Mouse (Mus musculus) urinary bladder, adult 2 months (tissue): ENCODE data around the gene Cstf2t. TPM values are rescaled to one million over a fixed set of nuclear protein-coding genes. Genes with fewer than 3 reads are reported as not detected.

Experiments used
- DNase-seq: peaks from one replicate; pipeline ENCODE4 v3.0.0; 2022; ENCODE audit warnings: low spot score
- polyA plus RNA-seq: library from polyadenylated mRNA; depleted of rRNA; stranded (reverse); fragments of >200 nt; gene quantifications from 2 replicates; pipeline ENCODE4 v1.2.3, GENCODE M21; 2012; rRNA removed

The Cstf2t gene
- polyA plus RNA-seq, result 19.5 and 20.9 TPM in 2 replicates

DNA sequence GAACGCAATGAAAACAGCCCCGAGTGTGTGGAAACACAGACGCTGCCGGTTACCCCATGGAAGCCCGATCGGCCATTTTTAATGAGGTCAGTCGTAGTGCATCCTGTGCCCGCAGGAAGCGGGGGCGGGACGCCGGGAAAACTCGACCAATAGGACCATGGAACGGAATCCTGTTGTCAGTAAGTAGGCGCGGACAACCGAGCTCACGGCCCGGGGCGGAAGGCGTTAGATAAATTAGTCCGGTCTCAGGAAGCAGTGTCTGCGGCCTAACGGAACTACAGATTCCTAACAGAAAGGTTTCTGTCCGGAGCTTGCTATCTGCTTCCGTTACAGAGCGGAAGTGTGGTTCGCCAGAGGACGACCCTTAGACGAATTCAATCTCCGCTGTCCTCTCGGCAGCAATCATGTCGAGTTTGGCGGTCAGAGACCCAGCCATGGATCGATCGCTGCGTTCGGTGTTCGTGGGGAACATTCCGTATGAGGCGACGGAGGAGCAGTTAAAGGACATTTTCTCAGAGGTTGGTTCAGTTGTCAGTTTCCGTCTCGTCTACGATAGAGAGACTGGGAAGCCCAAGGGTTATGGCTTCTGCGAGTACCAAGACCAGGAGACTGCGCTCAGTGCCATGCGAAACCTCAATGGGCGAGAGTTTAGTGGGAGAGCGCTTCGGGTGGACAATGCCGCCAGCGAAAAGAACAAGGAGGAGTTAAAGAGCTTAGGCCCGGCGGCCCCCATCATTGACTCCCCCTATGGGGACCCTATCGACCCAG lies at the start of gene Cstf2t:
Gene Cstf2t (plus strand): TSS at position 176 of the 768 bp plus-strand sequence.
- DNase-seq, result peak; percentile 93

DNA sequence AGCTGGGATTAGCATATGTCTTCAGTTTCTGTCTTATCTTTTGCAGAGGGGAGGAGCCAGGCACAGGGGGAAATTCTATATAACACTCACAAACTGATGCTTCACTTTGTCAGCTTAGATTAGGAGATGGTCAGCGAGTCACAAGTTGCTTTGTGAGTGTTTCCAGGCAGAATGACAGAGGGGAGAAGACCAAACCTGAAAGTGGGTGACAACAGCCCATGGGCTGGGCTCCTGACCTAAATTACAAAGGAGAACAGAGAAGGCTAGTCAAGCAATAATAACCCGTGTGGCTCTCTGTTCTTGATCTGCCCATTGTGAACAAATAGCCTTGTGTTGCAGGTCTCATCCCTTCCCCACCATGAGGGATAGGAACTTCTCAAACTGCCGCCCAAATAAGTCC lies 43.7 kb upstream of the Cstf2t start:
- no peak for DNase-seq

DNA sequence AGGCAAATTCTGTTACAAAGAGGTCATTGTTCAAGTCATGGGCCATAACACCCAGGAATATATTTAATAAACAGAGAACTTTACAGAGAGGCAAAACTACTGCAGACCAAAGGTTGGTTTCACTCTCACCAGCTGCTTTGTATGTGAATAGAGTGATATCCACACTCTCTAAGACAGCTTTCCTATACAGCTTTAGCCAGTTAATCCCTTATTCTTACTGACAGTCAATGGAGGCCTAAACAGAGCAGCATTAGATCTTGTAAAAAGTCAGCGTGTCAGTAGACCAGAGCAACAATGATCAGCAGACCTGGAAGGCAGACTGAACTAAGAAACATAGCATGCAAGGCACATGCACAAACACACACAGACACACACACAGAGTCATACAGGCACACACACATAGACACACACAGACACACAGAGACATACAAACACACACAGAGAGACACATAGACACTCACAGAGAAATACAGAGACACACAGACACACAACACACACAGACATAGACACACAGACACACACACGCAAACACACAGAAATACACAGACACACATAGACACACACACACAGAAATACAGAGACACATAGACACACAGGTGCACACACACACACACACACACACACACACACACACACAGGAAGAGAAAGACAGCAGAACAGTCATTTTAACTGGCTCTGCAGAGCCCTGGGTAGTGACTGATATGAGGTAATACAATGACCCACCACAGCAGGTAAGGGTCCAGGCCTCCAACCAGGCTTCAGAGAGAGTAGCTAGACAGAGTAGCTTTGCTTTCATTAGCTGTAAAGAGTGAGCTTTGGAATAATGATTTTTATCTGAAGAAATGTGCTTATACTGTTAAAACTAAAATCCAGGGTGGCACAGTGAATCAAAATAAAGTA lies 41.4 kb upstream of the Cstf2t start:
- no peak for DNase-seq

GRCm38 (mm10) chr19:31046601-31047000 lies 36.0 kb upstream of the Cstf2t start:
- no peak for DNase-seq

- DNase-seq, result no peak
Observed at GRCm38 (mm10) chr19:31064740-31065139, 17.9 kb upstream of the Cstf2t start.

DNA sequence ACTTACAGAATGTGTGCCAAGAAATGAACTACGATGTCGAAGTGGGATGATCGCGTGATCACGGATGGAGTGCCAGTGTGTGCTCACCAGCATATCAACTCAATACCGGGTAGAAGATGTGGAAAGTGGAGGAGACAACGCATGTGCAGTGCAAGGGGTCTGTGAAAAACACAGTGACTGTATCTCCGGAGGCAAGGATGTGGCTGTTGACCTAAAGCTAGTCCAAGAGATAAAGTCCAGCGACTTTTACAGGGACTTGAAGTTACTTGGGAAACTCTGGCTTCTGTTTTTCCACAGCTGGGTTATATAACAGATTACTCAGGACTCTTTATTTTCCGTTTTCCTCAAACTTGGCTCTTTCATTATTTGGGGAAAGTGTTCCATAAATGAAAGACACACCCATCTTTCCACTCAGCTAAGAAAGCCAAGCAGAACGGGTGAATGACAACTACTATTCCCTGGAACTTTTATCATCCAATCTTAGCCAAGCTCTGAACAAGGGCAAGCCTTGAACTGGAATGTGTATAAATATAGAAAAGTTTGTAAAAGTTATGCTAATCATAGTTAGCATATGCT lies 17.3 kb upstream of the Cstf2t start:
- DNase-seq, result no peak

GRCm38 (mm10) chr19:31073959-31074716 lies 8.5 kb upstream of the Cstf2t start:
- no peak for DNase-seq

GRCm38 (mm10) chr19:31074717-31075063 lies 7.9 kb upstream of the Cstf2t start:
- no peak for DNase-seq

- no peak for DNase-seq
Observed at GRCm38 (mm10) chr19:31076106-31076505, 6.5 kb upstream of the Cstf2t start.

DNA sequence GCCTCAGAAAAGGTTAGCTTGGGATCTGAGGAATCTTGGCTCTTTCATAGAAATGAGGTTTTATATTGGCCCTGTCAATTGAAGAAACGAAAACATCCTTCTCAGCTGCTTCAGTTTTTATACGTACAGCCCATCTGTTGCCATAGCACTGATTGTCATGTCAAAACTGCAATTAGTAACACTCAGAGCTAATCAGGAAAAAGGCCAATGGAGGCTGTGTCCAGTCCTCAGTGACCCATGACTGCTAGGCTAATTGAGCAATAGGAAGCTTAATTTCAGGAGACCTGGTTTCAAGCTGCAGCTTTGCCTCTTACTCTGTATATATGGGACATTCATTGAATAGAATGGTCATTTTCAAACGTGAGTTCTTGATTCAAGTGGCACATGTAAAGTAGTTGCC lies 4.4 kb upstream of the Cstf2t start:
- no peak for DNase-seq

DNA sequence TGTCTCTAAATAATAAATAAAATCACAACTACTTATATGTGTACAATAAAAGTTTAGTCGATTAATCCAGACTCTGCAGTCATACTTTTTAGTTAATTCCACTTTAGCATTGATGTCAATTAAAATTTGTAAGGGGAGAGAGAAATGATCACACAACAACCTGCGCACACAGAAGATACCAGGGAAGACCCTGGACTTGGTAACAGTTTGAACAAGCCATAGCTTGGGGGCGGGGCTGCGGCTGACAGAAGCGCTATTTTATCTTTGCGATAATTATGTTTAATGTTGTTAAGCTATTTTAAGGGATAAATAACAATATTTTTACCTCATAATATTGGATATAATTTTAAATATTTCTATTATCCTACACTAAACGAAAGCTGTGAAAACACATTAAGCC lies 411 bp upstream of the Cstf2t start:
- DNase-seq, result no peak

DNA sequence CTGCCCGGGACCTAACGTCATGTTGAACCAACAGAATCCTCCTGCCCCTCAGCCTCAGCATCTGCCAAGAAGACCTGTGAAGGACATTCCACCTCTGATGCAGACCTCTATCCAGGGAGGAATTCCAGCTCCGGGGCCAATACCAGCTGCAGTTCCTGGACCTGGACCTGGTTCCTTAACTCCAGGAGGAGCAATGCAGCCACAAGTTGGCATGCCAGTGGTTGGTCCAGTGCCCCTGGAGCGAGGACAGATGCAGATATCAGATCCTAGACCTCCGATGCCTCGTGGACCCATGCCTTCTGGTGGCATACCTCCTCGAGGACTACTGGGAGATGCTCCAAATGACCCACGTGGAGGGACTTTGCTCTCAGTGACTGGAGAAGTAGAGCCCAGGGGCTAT lies 1.1 kb downstream of the Cstf2t start:
- DNase-seq, result no peak

GRCm38 (mm10) chr19:31097857-31098256 lies 15.2 kb downstream of the Cstf2t start:
- no peak for DNase-seq

DNA sequence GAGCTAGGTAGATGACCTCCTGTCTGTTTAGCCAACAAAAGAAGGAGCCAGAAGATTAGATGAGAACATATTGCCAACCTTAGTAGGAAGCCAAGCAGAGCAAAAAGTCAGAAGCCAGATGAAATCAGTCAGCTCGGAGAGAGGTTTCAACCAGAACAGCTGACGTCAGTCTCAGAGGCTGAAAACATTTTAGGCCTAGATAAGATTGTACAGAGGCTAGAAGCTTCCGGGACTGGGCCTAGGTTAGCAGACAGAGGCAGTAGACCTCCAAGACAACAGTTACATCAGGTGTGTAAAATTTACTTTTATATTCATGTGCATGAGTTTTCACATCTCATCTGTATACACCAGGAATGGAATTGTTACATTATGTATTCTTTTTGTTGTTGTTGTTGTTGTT lies 16.7 kb downstream of the Cstf2t start:
- DNase-seq, result no peak

GRCm38 (mm10) chr19:31104764-31105163 lies 22.1 kb downstream of the Cstf2t start:
- DNase-seq, result no peak

DNA sequence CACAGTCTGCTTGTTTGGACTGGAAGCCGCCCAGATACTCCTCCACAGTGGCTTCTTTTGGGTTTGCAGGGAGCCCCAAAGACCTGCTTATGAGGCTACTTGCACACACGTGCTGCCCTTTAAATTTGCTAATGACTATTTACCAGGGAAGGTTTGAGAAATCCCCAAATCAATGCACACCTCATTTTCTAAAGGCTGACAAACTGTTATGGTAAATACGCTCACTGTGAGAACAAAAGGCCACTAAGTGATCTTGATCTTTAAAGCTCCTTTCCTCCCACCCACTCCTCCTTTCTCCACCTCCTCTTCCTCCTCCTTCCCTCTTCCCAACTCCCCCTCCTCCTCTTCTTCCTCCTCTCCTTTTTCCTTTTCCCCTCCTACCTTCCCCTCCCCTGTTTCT lies 23.4 kb downstream of the Cstf2t start:
- DNase-seq, result no peak

- DNase-seq, result no peak
Observed at GRCm38 (mm10) chr19:31106835-31107554, 24.4 kb downstream of the Cstf2t start.

- DNase-seq, result no peak
Observed at GRCm38 (mm10) chr19:31114690-31115089, 32.1 kb downstream of the Cstf2t start.

DNA sequence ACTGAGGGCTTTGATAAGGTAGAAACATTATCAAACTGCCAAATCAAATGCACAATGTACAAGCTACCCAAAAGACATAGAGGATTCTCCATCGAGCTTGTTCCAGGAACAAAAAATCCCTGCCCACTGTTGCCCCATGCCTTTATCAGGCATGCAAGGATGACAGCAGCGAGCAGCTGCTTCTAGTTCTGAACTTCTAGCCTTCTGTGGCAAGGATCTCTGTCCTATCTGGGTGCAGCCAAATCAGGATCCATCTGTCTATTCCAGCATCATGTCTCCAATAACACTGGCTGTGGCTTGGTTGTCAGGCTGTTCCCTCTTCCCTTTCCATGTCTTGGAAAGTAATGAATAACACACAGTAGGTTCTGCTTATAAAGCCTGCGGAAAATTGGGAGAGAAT lies 42.0 kb downstream of the Cstf2t start:
- no peak for DNase-seq

GRCm38 (mm10) chr19:31132614-31133013 lies 50.0 kb downstream of the Cstf2t start:
- DNase-seq, result no peak

- no peak for DNase-seq
Observed at GRCm38 (mm10) chr19:31136316-31136715, 53.7 kb downstream of the Cstf2t start.
